Mouse (Mus musculus): ENCODE data around the gene Arfrp1.

The Arfrp1 gene

DNA sequence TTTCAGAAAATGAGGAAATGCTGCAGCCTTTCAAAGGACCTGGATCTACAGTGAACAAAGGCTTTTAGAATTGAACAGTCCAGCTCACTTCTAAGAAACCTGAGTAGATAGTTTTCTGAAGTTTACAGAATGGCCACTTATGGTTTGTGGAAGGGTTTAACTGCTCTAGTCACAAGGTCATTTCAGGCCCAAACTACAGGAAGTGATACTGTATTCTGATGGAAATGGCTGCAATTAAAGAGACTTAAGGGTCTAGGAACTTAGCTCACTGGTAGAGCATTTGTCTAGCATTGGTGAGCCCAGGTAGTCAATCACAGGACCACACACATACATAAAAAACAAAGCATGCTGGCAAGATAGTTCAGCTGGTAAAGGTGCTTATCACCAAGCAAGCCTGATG is 32.7 kb downstream of the Arfrp1 start:
- no peak for TF ChIP-seq GATA4 (IDR thresholded peaks at IDR 0.05; ENCODE audit: insufficient replicate concordance, low read length)

DNA sequence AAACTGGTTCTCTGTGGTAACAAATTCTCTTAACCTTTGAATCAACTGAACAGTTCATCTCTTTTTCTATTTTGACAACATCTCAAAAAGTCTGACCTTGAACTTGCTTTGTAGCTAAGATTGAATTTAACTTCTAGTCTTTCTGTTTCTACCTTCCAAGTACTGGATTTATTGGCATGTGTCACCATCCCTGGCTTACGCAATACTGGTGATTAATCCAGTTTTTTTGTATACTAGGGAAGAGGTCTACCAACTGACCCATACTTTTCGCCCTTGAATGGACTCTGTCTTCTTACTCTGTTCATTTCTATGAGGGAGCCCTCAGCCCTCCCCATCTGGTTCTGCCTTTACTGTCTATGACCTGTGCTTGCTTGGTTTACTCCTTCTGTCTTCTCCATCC is 39.1 kb downstream of the Arfrp1 start:
- TF ChIP-seq GATA4 (IDR thresholded peaks at IDR 0.05; ENCODE audit: insufficient replicate concordance, low read length): no peak

DNA sequence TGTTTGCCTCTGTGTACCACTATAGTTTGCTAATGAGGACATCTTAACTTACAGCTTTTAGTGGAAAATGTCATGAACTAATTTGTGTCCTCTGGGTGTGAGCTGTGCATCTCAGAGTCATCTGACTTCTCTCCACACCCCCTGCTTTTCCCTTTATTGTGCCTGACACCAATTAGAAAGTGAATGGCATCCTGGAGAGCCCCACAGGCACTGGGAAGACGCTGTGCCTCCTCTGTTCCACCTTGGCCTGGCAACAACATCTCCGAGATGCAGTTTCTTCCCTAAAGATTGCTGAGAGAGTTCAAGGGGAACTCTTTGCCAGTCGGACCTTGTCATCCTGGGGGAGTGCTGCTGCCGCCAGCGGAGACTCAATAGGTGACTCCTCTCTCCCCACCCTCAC is 43.1 kb downstream of the Arfrp1 start:
- no peak for TF ChIP-seq GATA4 (IDR thresholded peaks at IDR 0.05; ENCODE audit: insufficient replicate concordance, low read length)

DNA sequence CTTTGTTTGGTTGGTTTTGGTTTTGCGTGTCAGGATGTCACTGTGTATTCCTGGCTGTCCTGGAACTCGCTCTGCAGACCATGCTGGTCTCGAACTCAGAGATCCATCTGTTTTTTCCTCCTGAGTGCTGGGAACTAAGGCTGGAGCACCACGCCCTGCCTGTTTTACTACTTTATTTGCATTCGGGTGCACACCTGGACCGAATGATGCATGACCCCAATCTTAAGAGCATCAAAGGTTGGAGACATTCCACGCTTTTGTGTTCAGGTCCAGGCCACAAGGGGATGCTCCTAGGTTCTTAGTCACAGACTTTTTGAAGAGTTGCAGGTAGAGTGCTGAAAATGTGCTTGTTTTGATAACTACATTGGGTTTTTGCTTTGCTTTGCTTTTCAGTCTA is 45.1 kb downstream of the Arfrp1 start:
- no peak for TF ChIP-seq GATA4 (IDR thresholded peaks at IDR 0.05; ENCODE audit: insufficient replicate concordance, low read length)

DNA sequence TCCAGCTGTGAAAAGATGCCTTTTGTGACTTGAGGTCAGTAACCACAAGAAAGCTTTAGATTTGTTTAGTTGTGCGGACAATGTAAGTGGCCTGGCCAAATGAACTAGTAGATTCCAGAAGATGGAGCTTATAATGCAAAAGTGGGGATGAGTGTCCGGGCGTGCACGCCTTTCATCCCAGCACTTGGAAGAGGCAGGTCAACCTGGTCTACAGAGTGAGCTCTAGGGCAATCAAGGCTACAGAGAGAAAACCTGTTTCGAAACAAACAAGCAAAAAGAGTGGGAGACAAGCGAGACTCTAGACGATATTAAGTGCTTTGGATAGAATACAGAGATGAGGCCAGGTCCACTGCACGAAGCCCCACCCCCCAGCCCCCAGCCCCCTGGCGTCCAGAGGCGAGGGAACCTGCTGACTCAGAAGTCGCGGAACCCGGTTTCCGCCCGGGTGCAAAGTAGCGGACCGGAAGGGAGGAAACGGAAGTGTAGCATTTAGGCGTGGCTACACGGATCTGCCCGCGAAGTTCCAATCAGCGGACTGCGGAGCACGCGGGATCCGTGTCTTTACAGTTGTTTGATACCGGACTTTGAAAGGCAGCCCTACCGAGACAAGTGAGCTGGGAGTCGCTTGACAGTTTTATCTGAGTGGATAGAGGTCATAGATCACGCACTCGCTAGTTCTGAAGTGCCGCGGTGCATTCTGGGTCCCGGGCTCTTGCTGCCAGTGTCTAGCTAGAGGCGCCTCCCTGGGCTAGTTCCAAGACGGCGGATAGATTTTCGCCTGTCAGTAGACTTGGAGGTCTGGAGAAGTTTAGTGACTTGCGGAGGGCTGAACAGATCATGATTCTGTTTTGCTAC is 45.7 kb downstream of the Arfrp1 start, which contains the start of gene Rtel1:
TSS of gene Rtel1 (plus strand) at position 492 of the 855 bp plus-strand sequence.
- no peak for TF ChIP-seq GATA4 (IDR thresholded peaks at IDR 0.05; ENCODE audit: insufficient replicate concordance, low read length)

DNA sequence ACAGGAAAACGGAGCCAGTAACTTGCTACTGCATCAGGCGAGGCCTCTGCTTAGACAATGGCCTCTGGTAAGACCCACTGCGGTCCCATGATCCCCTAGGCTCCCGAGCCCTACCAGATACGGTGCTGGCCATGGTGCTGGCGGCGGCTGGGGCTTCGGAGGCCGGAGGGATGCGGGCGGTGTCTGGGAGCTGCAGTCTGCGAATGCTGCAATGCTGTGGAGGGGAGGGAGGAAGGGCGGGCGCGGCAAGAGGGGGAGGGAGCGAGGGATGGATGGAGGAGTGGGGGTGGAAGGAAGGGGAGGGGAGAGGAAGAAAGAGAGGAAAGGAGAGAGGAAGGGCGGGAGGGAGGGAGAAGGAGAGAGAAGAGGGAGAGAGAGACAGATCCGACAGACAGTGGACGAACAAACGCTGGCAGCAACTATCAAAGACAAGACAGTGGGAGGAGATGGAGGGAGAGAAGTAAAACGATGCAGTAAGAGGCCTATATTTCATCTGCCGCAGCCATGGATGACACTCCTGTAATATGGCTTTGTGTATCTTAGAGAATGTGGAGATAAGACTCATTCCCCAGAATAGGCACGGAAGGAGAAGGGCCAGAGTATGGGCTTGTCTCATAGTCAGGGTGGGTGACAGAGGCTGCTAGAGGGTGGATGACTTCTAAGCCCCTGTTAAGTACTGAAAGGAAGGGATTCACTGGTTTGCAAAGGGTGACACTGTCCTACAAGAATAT is 51.0 kb downstream of the Arfrp1 start, which contains the start of gene Stmn3:
TSS of gene Stmn3 (minus strand) at position 421 of the 731 bp plus-strand sequence.
- no peak for TF ChIP-seq GATA4 (IDR thresholded peaks at IDR 0.05; ENCODE audit: insufficient replicate concordance, low read length)

DNA sequence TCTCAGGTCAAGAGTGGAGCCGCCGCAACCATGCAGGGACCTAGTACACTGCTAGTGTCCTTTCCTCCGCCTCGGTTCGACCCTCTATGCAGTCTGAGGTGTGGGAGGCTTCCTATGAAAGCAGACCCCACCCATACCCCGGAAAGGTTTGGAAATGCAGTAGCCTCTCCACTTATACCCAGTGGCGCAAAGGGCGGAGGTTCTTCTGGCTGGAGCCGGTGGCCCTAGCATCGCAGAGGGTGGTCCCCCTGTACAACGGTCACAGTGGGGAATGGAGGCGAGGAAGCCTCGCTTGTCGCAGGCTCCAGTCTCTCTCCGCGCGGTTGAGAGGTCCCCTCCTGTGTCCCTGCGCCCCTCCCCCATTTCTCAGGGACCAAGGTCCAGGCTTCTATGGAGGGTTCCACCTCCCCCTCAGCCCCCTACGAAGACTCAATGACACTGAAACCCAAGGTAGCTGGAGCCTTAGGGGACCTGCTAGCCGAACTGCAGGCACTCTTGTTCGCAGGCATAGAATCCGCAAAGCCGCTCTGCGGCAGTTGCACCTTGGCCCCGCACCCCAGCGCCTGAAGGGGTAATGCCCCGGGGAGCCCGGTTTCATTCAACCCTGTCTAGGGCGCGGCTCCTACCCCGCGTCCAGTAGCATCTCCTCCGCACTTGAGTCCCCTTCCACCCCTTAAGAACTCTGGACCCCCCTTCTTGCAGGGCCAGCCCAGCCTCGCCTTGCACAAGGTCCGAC is 51.7 kb downstream of the Arfrp1 start:
- TF ChIP-seq GATA4 (IDR thresholded peaks at IDR 0.05; ENCODE audit: insufficient replicate concordance, low read length): no peak

DNA sequence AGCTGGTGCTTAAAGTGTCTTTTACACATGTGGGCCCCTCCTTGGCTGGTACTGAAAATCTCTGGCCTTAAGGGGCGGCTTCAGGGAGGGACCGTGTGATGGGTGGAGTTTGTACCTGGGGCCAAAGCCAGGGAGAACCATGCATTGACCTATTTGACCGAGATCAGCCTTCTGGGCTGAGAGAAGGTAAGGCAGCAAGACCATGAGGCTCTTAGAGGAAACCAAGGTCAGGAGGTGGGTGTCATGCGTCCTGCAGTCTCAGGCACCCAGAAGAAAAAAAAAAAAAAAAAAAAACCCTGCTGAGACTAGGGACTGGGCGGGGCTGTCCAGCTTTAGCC is 52.2 kb downstream of the Arfrp1 start:
- no peak for TF ChIP-seq GATA4 (IDR thresholded peaks at IDR 0.05; ENCODE audit: insufficient replicate concordance, low read length)

DNA sequence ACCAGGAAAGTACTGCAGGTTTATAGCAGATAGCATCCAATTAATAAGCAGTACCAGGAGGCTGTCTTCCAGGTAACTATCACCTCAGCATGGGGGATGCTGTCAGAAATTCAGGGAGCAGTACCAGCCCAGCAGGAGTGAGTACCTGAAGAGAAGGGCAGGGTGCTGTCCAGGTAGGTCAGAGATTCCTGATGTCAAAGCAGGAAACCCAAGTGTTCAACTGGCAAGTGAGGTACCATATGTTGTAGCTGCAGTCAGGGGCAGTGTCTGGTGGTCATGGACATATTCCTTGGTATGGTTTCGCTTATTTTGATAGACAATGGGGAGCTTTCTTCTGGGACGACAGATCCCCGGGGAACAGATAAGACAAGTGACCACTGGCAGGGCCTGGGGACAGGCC is 52.8 kb downstream of the Arfrp1 start:
- TF ChIP-seq GATA4 (IDR thresholded peaks at IDR 0.05; ENCODE audit: insufficient replicate concordance, low read length): no peak
